ENCODE assay signal across 9 mouse cellular contexts in genomic region chr12:111664144-111664634, GRCm38 (mm10). TPM values are rescaled to one million over a fixed set of nuclear protein-coding genes. Genes with fewer than 3 reads are reported as not detected.
DNase-seq lines count a peak whose midpoint lies in the region; ATAC-seq lines count a peak whose summit lies in the region.
"Had no signal": no experiment of that assay in that cellular context is flagged by ENCODE, and none has a peak within 500 bp of the region (broad histone marks: within the 10 kb centered on the region; RNA-seq: fewer than 3 reads in every experiment).

No protein-coding gene starts in this region.

- 0 out of 2 replicates have a peak overlapping the region, but pooled peaks have one; percentile 17 for H3K27ac ChIP-seq in hindbrain, embryonic 11.5 days (ENCODE audit: low read depth, low read length)
- no peak overlapping the region for H3K27ac ChIP-seq in hindbrain, embryonic 16.5 days (ENCODE audit: low read depth, low read length)
- peak overlapping the region; percentile 76 for H3K27ac ChIP-seq in embryonic facial prominence, embryonic 10.5 days (replicated peaks)
- H3K27ac ChIP-seq: hindbrain, embryonic 15.5 days had no signal

- H3K9me3 ChIP-seq in hindbrain, embryonic 11.5 days (ENCODE audit: control insufficient read depth, low read length) = no peaks in the 10 kb centered on the region
- no peaks in the 10 kb centered on the region for H3K9me3 ChIP-seq in hindbrain, embryonic 16.5 days (ENCODE audit: control insufficient read depth, low read length)
- H3K9me3 ChIP-seq in embryonic facial prominence, embryonic 10.5 days = no peaks in the 10 kb centered on the region
- H3K9me3 ChIP-seq: hindbrain, embryonic 15.5 days had no signal

- DNase-seq in hindbrain, embryonic 11.5 days (ENCODE audit: low spot score) = no peak
- DNase-seq in embryonic facial prominence, embryonic 10.5 days (ENCODE audit: low spot score) = no peak
- peak; percentile 77 to 78 for DNase-seq in heart, postnatal 10 days
- peak; percentile 66 to 88 for DNase-seq in lung, postnatal 4 days
- DNase-seq in right cerebral cortex, postnatal 4 days = no peak
- DNase-seq in frontal cortex, adult 2 months (ENCODE audit: extremely low spot score in 1 of 2, low spot score in 1 of 2) = no peak

- intact Hi-C loops in heart, postnatal 10 days (cut with DNase I) = no loop called here

- ATAC-seq in hindbrain, embryonic 11.5 days (ENCODE audit: low FRiP score) = no peak
- no peak for ATAC-seq in hindbrain, embryonic 16.5 days
- no peak for ATAC-seq in frontal cortex, adult (ENCODE audit: low TSS enrichment)

- WGBS in hindbrain, embryonic 11.5 days = 63% methylated on average over 6 of the region's 6 CpGs
- 63% methylated on average over 6 of the region's 6 CpGs for WGBS in hindbrain, embryonic 16.5 days
- WGBS in embryonic facial prominence, embryonic 10.5 days = 46% methylated on average over 6 of the region's 6 CpGs

- no peaks in the 10 kb centered on the region for H3K36me3 ChIP-seq in hindbrain, embryonic 11.5 days (ENCODE audit: control insufficient read depth, insufficient read depth, low read length)
- no peaks in the 10 kb centered on the region; the same call in 1 of the 2 replicates for H3K36me3 ChIP-seq in hindbrain, embryonic 16.5 days (ENCODE audit: control insufficient read depth, insufficient read depth, low read length)
- H3K36me3 ChIP-seq in embryonic facial prominence, embryonic 10.5 days (replicated peaks) = peaks cover 55% of the 10 kb centered on the region

- H3K4me3 ChIP-seq in hindbrain, embryonic 11.5 days (ENCODE audit: low read depth, low read length) = no peak overlapping the region
- H3K4me3 ChIP-seq in hindbrain, embryonic 16.5 days (ENCODE audit: low read length) = no peak overlapping the region
- H3K4me3 ChIP-seq in embryonic facial prominence, embryonic 10.5 days = 0 out of 2 replicates have a peak overlapping the region, but pooled peaks have one; percentile 6
- H3K4me3 ChIP-seq: hindbrain, embryonic 15.5 days had no signal

- H3K4me1 ChIP-seq in hindbrain, embryonic 11.5 days (replicated peaks; ENCODE audit: control insufficient read depth, insufficient read depth, low read length) = no peaks in the 10 kb centered on the region
- peaks cover 12% of the 10 kb centered on the region for H3K4me1 ChIP-seq in hindbrain, embryonic 16.5 days (ENCODE audit: control insufficient read depth, insufficient read depth, low read depth, low read length)
- peaks cover 28% of the 10 kb centered on the region for H3K4me1 ChIP-seq in embryonic facial prominence, embryonic 10.5 days

- H3K9ac ChIP-seq in hindbrain, embryonic 11.5 days (ENCODE audit: low read depth, low read length) = no peak overlapping the region
- no peak overlapping the region for H3K9ac ChIP-seq in hindbrain, embryonic 16.5 days (ENCODE audit: low read depth, low read length)
- H3K9ac ChIP-seq: hindbrain, embryonic 15.5 days had no signal

- H3K27me3 ChIP-seq in hindbrain, embryonic 11.5 days (ENCODE audit: control insufficient read depth, insufficient read depth, low read length) = no peaks in the 10 kb centered on the region
- H3K27me3 ChIP-seq in hindbrain, embryonic 16.5 days (replicated peaks; ENCODE audit: control insufficient read depth, insufficient read depth, low read length) = no peaks in the 10 kb centered on the region
- peaks cover 4% of the 10 kb centered on the region for H3K27me3 ChIP-seq in embryonic facial prominence, embryonic 10.5 days (replicated peaks; ENCODE audit: low read depth, poor library complexity, severe bottlenecking)
- H3K27me3 ChIP-seq: hindbrain, embryonic 15.5 days had no signal

- H3K4me2 ChIP-seq in hindbrain, embryonic 11.5 days (replicated peaks; ENCODE audit: low read depth, low read length) = no peak overlapping the region
- H3K4me2 ChIP-seq in hindbrain, embryonic 16.5 days (ENCODE audit: low read length) = no peak overlapping the region
- H3K4me2 ChIP-seq: hindbrain, embryonic 15.5 days had no signal

RNA-seq across cellular contexts. Expression of gene Ckb, which starts 7.9 kb away (rescaled TPM):
- 2,103 and 2,160 TPM in 2 replicates for polyA plus RNA-seq in hindbrain, embryonic 11.5 days (2014; fragmentation: Nextera tagmentation; extraction: Ambion mirVana)
- 1,949 and 2,238 TPM in 2 replicates for polyA plus RNA-seq in hindbrain, embryonic 16.5 days (2015; fragmentation: Nextera tagmentation; extraction: Ambion mirVana)
- polyA plus RNA-seq in embryonic facial prominence, embryonic 10.5 days (2016; fragmentation: Nextera tagmentation; extraction: Ambion mirVana) = 479 and 683 TPM in 2 replicates
- 100 to 1,000 TPM; 127 to 140 TPM for total RNA-seq in heart, postnatal 10 days (2021)
- 3,871 and 4,147 TPM in 2 replicates for polyA plus RNA-seq in frontal cortex, adult 2 months (2012; rRNA removed)

RNA-seq across cellular contexts. Expression of gene Trmt61a, which starts 13.7 kb away (rescaled TPM):
- polyA plus RNA-seq in hindbrain, embryonic 11.5 days (2014; fragmentation: Nextera tagmentation; extraction: Ambion mirVana) = 4.5 and 5.0 TPM in 2 replicates
- polyA plus RNA-seq in hindbrain, embryonic 16.5 days (2015; fragmentation: Nextera tagmentation; extraction: Ambion mirVana) = 8.8 and 11.1 TPM in 2 replicates
- polyA plus RNA-seq in embryonic facial prominence, embryonic 10.5 days (2016; fragmentation: Nextera tagmentation; extraction: Ambion mirVana) = 17.7 and 19.6 TPM in 2 replicates
- total RNA-seq in heart, postnatal 10 days (2021) = 1 to 10 TPM; 6.4 to 8.3 TPM
- polyA plus RNA-seq in frontal cortex, adult 2 months (2012; rRNA removed) = 21.0 and 21.9 TPM in 2 replicates

RNA-seq across cellular contexts. Expression of gene Bag5, which starts 48.9 kb away (rescaled TPM):
- polyA plus RNA-seq in hindbrain, embryonic 11.5 days (2014; fragmentation: Nextera tagmentation; extraction: Ambion mirVana) = 61.5 and 63.3 TPM in 2 replicates
- polyA plus RNA-seq in hindbrain, embryonic 16.5 days (2015; fragmentation: Nextera tagmentation; extraction: Ambion mirVana) = 65.3 and 65.7 TPM in 2 replicates
- 50.2 and 58.0 TPM in 2 replicates for polyA plus RNA-seq in embryonic facial prominence, embryonic 10.5 days (2016; fragmentation: Nextera tagmentation; extraction: Ambion mirVana)
- 10 to 100 TPM; 29.1 to 32.7 TPM for total RNA-seq in heart, postnatal 10 days (2021)
- polyA plus RNA-seq in frontal cortex, adult 2 months (2012; rRNA removed) = 54.7 and 55.0 TPM in 2 replicates

RNA-seq across cellular contexts. Expression of gene Apopt1, which starts 48.9 kb away (rescaled TPM):
- 52.5 and 54.2 TPM in 2 replicates for polyA plus RNA-seq in hindbrain, embryonic 11.5 days (2014; fragmentation: Nextera tagmentation; extraction: Ambion mirVana)
- polyA plus RNA-seq in hindbrain, embryonic 16.5 days (2015; fragmentation: Nextera tagmentation; extraction: Ambion mirVana) = 52.9 and 54.7 TPM in 2 replicates
- 56.2 and 56.4 TPM in 2 replicates for polyA plus RNA-seq in embryonic facial prominence, embryonic 10.5 days (2016; fragmentation: Nextera tagmentation; extraction: Ambion mirVana)
- 10 to 100 TPM; 39.6 to 41.5 TPM for total RNA-seq in heart, postnatal 10 days (2021)
- polyA plus RNA-seq in frontal cortex, adult 2 months (2012; rRNA removed) = 50.6 and 53.8 TPM in 2 replicates

Comparison
In these comparisons a context has a peak if more than half of its experiments do, and no peak if none do; other contexts are left out.
1. DNase-seq: peak in heart, postnatal 10 days (2 of 2) and lung, postnatal 4 days (2 of 2); none in hindbrain, embryonic 11.5 days (single experiment), embryonic facial prominence, embryonic 10.5 days (single experiment), right cerebral cortex, postnatal 4 days (single experiment) and frontal cortex, adult 2 months (0 of 2).